Mouse (Mus musculus): ENCODE measurements at regions not wholly inside any gene's neighbourhood (a gene's known extent, or its start where the extent isn't known, plus 50 kb on each side); places are given as distances from the start of the nearest gene placed in this dataset.

- peak; percentile 84 for DNase-seq (ENCODE audit: low spot score)
These were observed 136.4 kb downstream of the Tmx1 start for GRCm38 (mm10) chr12:70589315-70589742.

GRCm38 (mm10) chr12:70590456-70591050 is 137.7 kb downstream of the Tmx1 start:
- DNase-seq (ENCODE audit: low spot score) = peak; percentile 70

GRCm38 (mm10) chr12:70592821-70593220 is 139.9 kb downstream of the Tmx1 start:
- peak; percentile 74 for DNase-seq (ENCODE audit: low spot score)

- peak; percentile 93 for DNase-seq (ENCODE audit: low spot score)
These were observed 145.4 kb downstream of the Tmx1 start for GRCm38 (mm10) chr12:70598211-70598701.

GRCm38 (mm10) chr12:70599731-70600130 is 146.8 kb downstream of the Tmx1 start:
- no peak for DNase-seq (ENCODE audit: low spot score)

GRCm38 (mm10) chr12:70603869-70604268 is 151.0 kb downstream of the Tmx1 start:
- DNase-seq (ENCODE audit: low spot score) = no peak

GRCm38 (mm10) chr12:70608672-70609071 is 155.8 kb downstream of the Tmx1 start:
- DNase-seq (ENCODE audit: low spot score) = no peak

GRCm38 (mm10) chr12:70609116-70609871 is 156.4 kb downstream of the Tmx1 start:
- DNase-seq (ENCODE audit: low spot score) = no peak

GRCm38 (mm10) chr12:70611891-70612290 is 159.0 kb downstream of the Tmx1 start:
- DNase-seq (ENCODE audit: low spot score) = no peak

GRCm38 (mm10) chr12:70613244-70613643 is 160.3 kb downstream of the Tmx1 start:
- DNase-seq (ENCODE audit: low spot score) = no peak

- DNase-seq (ENCODE audit: low spot score) = no peak
These were observed 161.2 kb downstream of the Tmx1 start for GRCm38 (mm10) chr12:70614101-70614500.

- no peak for DNase-seq (ENCODE audit: low spot score)
These were observed 161.8 kb downstream of the Tmx1 start for GRCm38 (mm10) chr12:70614686-70615085.

- DNase-seq (ENCODE audit: low spot score) = no peak
These were observed 162.2 kb downstream of the Tmx1 start for GRCm38 (mm10) chr12:70615123-70615522.

GRCm38 (mm10) chr12:70616049-70616448 is 163.2 kb downstream of the Tmx1 start:
- DNase-seq (ENCODE audit: low spot score) = peak; percentile 36

- DNase-seq (ENCODE audit: low spot score) = no peak
These were observed 163.6 kb downstream of the Tmx1 start for GRCm38 (mm10) chr12:70616487-70616886.

- DNase-seq (ENCODE audit: low spot score) = no peak
These were observed 164.1 kb downstream of the Tmx1 start for GRCm38 (mm10) chr12:70617024-70617423.

- DNase-seq (ENCODE audit: low spot score) = no peak
These were observed 165.1 kb downstream of the Tmx1 start for GRCm38 (mm10) chr12:70617979-70618378.

GRCm38 (mm10) chr12:70619436-70619835 is 166.5 kb downstream of the Tmx1 start:
- DNase-seq (ENCODE audit: low spot score) = no peak

- DNase-seq (ENCODE audit: low spot score) = no peak
These were observed 169.1 kb downstream of the Tmx1 start for GRCm38 (mm10) chr12:70622019-70622418.

GRCm38 (mm10) chr12:70624298-70624980 is 171.5 kb downstream of the Tmx1 start:
- DNase-seq (ENCODE audit: low spot score) = no peak

- DNase-seq (ENCODE audit: low spot score) = no peak
These were observed 174.7 kb downstream of the Tmx1 start for GRCm38 (mm10) chr12:70627638-70628037.

Measured in gastrocnemius, adult 18-20 months (tissue).